Mouse (Mus musculus) liver, adult 2 months (tissue): ENCODE measurements at regions not wholly inside any gene's neighbourhood (a gene's known extent, or its start where the extent isn't known, plus 50 kb on each side); places are given as distances from the start of the nearest gene placed in this dataset.

Experiments
- DNase-seq: peaks from one replicate; pipeline ENCODE4 v3.0.0-alpha.2; 2011; ENCODE audit warnings: low read depth, low spot score; ENCODE audit errors: extremely low read depth
- H3K27ac ChIP-seq: fragments of 200-500 bp; replicated peaks from 2 replicates; pipeline ENCODE4 v1.5.1; 2012; ENCODE audit warnings: low read depth, mild to moderate bottlenecking, control low read depth, inconsistent platforms, low read length; ENCODE audit not compliant: insufficient read depth
- H3K27me3 ChIP-seq: fragments of 200-500 bp; 2 replicates; pipeline ENCODE4 v1.6.1; 2012; ENCODE audit warnings: mild to moderate bottlenecking, moderate library complexity, low read length, inconsistent platforms; ENCODE audit not compliant: control insufficient read depth, insufficient read depth
- H3K36me3 ChIP-seq: fragments of 200-500 bp; 2 replicates; pipeline ENCODE4 v1.6.1; 2012; ENCODE audit warnings: low read length, inconsistent platforms; ENCODE audit not compliant: control insufficient read depth, insufficient read depth
- H3K4me1 ChIP-seq: fragments of 200-500 bp; 2 replicates; pipeline ENCODE4 v1.6.1; 2011; ENCODE audit warnings: low read length; ENCODE audit not compliant: control insufficient read depth, insufficient read depth
- H3K4me3 ChIP-seq: fragments of 200-500 bp; 2 replicates; pipeline ENCODE4 v1.5.1; 2011; ENCODE audit warnings: low read depth, mild to moderate bottlenecking, control low read depth, low read length, moderate library complexity; ENCODE audit not compliant: insufficient read depth
- H3K79me2 ChIP-seq: fragments of 200-500 bp; 2 replicates; pipeline ENCODE4 v1.6.1; 2012; ENCODE audit warnings: inconsistent platforms, mild to moderate bottlenecking, low read length, moderate library complexity; ENCODE audit not compliant: control insufficient read depth, insufficient read depth
- H3K9ac ChIP-seq: fragments of 200-500 bp; 2 replicates; pipeline ENCODE4 v1.6.1; 2012; ENCODE audit warnings: low read depth, mild to moderate bottlenecking, control low read depth, inconsistent platforms, low read length
- CTCF ChIP-seq: fragments of 200-500 bp; IDR thresholded peaks from 2 replicates; pipeline ENCODE4 v1.5.1; 2011; ENCODE audit warnings: low read depth, low read length, control low read depth
- POLR2A ChIP-seq: fragments of 200-500 bp; IDR thresholded peaks from 2 replicates; pipeline ENCODE4 v1.6.1; 2011; ENCODE audit warnings: low read length, control low read depth; ENCODE audit not compliant: insufficient read depth; ENCODE audit errors: extremely low read depth
- WGBS: fragments of 180-500 bp; shearing (Covaris S2); methylation state at CpG from one replicate; pipeline ENCODE4 v1.1.7; 2018; 5-methylcytosine and 5-hydroxymethylcytosine counted together

GRCm38 (mm10) chr3:60789441-60789840 lies 213.2 kb upstream of the P2ry1 start:
- H3K4me1 ChIP-seq = no peaks in the 10 kb centered on the region
- no peak overlapping the region for H3K4me3 ChIP-seq
- H3K79me2 ChIP-seq = no peaks in the 10 kb centered on the region
- H3K27ac ChIP-seq = no peak overlapping the region
- H3K9ac ChIP-seq = no peak overlapping the region
- no peak for DNase-seq
- H3K27me3 ChIP-seq = no peaks in the 10 kb centered on the region
- 86% methylated on average over 4 of the region's 4 CpGs for WGBS
- no peaks in the 10 kb centered on the region for H3K36me3 ChIP-seq
- TF ChIP-seq CTCF = no peak
- no peak for TF ChIP-seq POLR2A

GRCm38 (mm10) chr3:60792166-60792565 lies 210.4 kb upstream of the P2ry1 start:
- Histone ChIP-seq H3K79me2 (no peaks in the 10 kb centered on the region), H3K27me3 (no peaks in the 10 kb centered on the region), H3K4me1 (no peaks in the 10 kb centered on the region), H3K36me3 (no peaks in the 10 kb centered on the region), H3K27ac (no peak overlapping the region), H3K9ac (no peak overlapping the region), H3K4me3 (no peak overlapping the region)
- WGBS = 77% methylated on average over 4 of the region's 4 CpGs
- DNase-seq = no peak
- TF ChIP-seq POLR2A = no peak
- no peak for TF ChIP-seq CTCF

GRCm38 (mm10) chr3:60796207-60796606 lies 206.4 kb upstream of the P2ry1 start:
- H3K27ac ChIP-seq = no peak overlapping the region
- H3K9ac ChIP-seq = no peak overlapping the region
- DNase-seq = no peak
- H3K27me3 ChIP-seq = no peaks in the 10 kb centered on the region
- no peaks in the 10 kb centered on the region for H3K4me1 ChIP-seq
- 68% methylated on average over 2 of the region's 2 CpGs for WGBS
- no peak overlapping the region for H3K4me3 ChIP-seq
- no peaks in the 10 kb centered on the region for H3K36me3 ChIP-seq
- TF ChIP-seq CTCF (no peak), POLR2A (no peak)
- no peaks in the 10 kb centered on the region for H3K79me2 ChIP-seq

GRCm38 (mm10) chr3:60797808-60798207 lies 204.8 kb upstream of the P2ry1 start:
- H3K79me2 ChIP-seq = no peaks in the 10 kb centered on the region
- no peaks in the 10 kb centered on the region for H3K36me3 ChIP-seq
- no peaks in the 10 kb centered on the region for H3K27me3 ChIP-seq
- no peak overlapping the region for H3K9ac ChIP-seq
- no peaks in the 10 kb centered on the region for H3K4me1 ChIP-seq
- DNase-seq = peak; percentile 8
- H3K4me3 ChIP-seq = no peak overlapping the region
- H3K27ac ChIP-seq = no peak overlapping the region
- TF ChIP-seq CTCF = no peak
- TF ChIP-seq POLR2A = no peak
- WGBS = 85% methylated on average over 6 of the region's 6 CpGs

GRCm38 (mm10) chr3:60798461-60798860 lies 204.1 kb upstream of the P2ry1 start:
- WGBS = 94% methylated on average over 2 of the region's 2 CpGs

GRCm38 (mm10) chr3:60798862-60799261 lies 203.7 kb upstream of the P2ry1 start:
- no peaks in the 10 kb centered on the region for H3K4me1 ChIP-seq
- H3K36me3 ChIP-seq = no peaks in the 10 kb centered on the region
- H3K9ac ChIP-seq = no peak overlapping the region
- no peak for DNase-seq
- H3K27me3 ChIP-seq = no peaks in the 10 kb centered on the region
- TF ChIP-seq CTCF (no peak), POLR2A (no peak)
- H3K4me3 ChIP-seq = no peak overlapping the region
- H3K27ac ChIP-seq = no peak overlapping the region
- H3K79me2 ChIP-seq = no peaks in the 10 kb centered on the region
- 88% methylated on average over 5 of the region's 5 CpGs for WGBS

More at GRCm38 (mm10) chr3:60798461-60798860, 204.1 kb upstream of the P2ry1 start:
- peak; percentile 28 for DNase-seq
- H3K9ac ChIP-seq = no peak overlapping the region
- TF ChIP-seq CTCF = no peak
- TF ChIP-seq POLR2A = no peak
- no peak overlapping the region for H3K27ac ChIP-seq
- H3K36me3 ChIP-seq = no peaks in the 10 kb centered on the region
- no peaks in the 10 kb centered on the region for H3K4me1 ChIP-seq
- no peak overlapping the region for H3K4me3 ChIP-seq
- no peaks in the 10 kb centered on the region for H3K79me2 ChIP-seq
- no peaks in the 10 kb centered on the region for H3K27me3 ChIP-seq
